10 mouse cellular contexts compared by ENCODE assay signal in genomic region chr8:119926474-119926873, GRCm38 (mm10). TPM values are rescaled to one million over a fixed set of nuclear protein-coding genes. Genes with fewer than 3 reads are reported as not detected.
A peak's percentile ranks its signal among the peaks of the same experiment; 100 is the strongest.
DNase-seq lines count a peak whose midpoint lies in the region; ATAC-seq and TF ChIP-seq lines count a peak whose summit lies in the region.
"Had no signal": no experiment of that assay in that cellular context is flagged by ENCODE, and none has a peak within 500 bp of the region (broad histone marks: within the 10 kb centered on the region; RNA-seq: fewer than 3 reads in every experiment).

No protein-coding gene starts in this region.

- 0 out of 2 replicates have a peak, but pooled peaks cover 5% of the 10 kb centered on the region for H3K4me1 ChIP-seq in kidney, postnatal 0 days (replicated peaks; ENCODE audit: insufficient read depth, low read length)
- H3K4me1 ChIP-seq in liver, postnatal 0 days (ENCODE audit: insufficient read depth) = peaks cover 18% of the 10 kb centered on the region

- no peaks in the 10 kb centered on the region for H3K36me3 ChIP-seq in kidney, postnatal 0 days (ENCODE audit: insufficient read depth, low read length)
- H3K36me3 ChIP-seq in liver, postnatal 0 days (replicated peaks; ENCODE audit: insufficient read depth, low read length) = no peaks in the 10 kb centered on the region
- H3K36me3 ChIP-seq: midbrain, embryonic 13.5 days had no signal

- WGBS in kidney, postnatal 0 days = 92% methylated on average over 2 of the region's 2 CpGs
- WGBS in liver, postnatal 0 days (ENCODE audit: insufficient replicate concordance) = 52% methylated on average over 2 of the region's 2 CpGs

- no peak for TF ChIP-seq EP300 in liver, postnatal 0 days (IDR thresholded peaks at IDR 0.05; ENCODE audit: low read depth)

- H3K4me3 ChIP-seq in kidney, postnatal 0 days (replicated peaks; ENCODE audit: low read depth, low read length) = no peak overlapping the region
- H3K4me3 ChIP-seq in liver, postnatal 0 days (ENCODE audit: low read depth, low read length) = no peak overlapping the region
- H3K4me3 ChIP-seq: erythroblast, embryonic 14.5 days; midbrain, embryonic 13.5 days had no signal

- H3K9ac ChIP-seq in kidney, postnatal 0 days (ENCODE audit: low read depth, low read length) = no peak overlapping the region
- no peak overlapping the region for H3K9ac ChIP-seq in liver, postnatal 0 days (replicated peaks)
- H3K9ac ChIP-seq: midbrain, embryonic 13.5 days had no signal

- intact Hi-C loops in gastrocnemius, postnatal 14 days (cut with DNase I; ENCODE audit: low total_unique reads) = loop anchor here (5.0 to 10.0 kb wide), 2 partner anchors 82 to 144 kb away; partner anchors contain the start of gene Cotl1

- H3K4me2 ChIP-seq in kidney, postnatal 0 days (ENCODE audit: low read length) = no peak overlapping the region
- H3K4me2 ChIP-seq in liver, postnatal 0 days (ENCODE audit: low read depth, low read length) = no peak overlapping the region
- H3K4me2 ChIP-seq: midbrain, embryonic 13.5 days had no signal

- H3K9me3 ChIP-seq in kidney, postnatal 0 days (replicated peaks; ENCODE audit: low read length) = no peaks in the 10 kb centered on the region
- no peaks in the 10 kb centered on the region for H3K9me3 ChIP-seq in liver, postnatal 0 days (ENCODE audit: low read length)
- H3K9me3 ChIP-seq: midbrain, embryonic 13.5 days had no signal

- ATAC-seq in kidney, postnatal 0 days (replicated peaks; ENCODE audit: low FRiP score, low read depth) = 0 out of 2 replicates have a peak, but pooled peaks have one; percentile 45
- peak; percentile 59 for ATAC-seq in activated CD4-positive, CD25-positive, alpha-beta regulatory T cell, adult 4 months
- peak; percentile 32; the same call in 1 of the 2 replicates for ATAC-seq in liver, postnatal 0 days
- ATAC-seq: midbrain, embryonic 13.5 days had no signal

- no peaks in the 10 kb centered on the region for H3K27me3 ChIP-seq in kidney, postnatal 0 days (ENCODE audit: insufficient read depth, low read length)
- H3K27me3 ChIP-seq in liver, postnatal 0 days (ENCODE audit: insufficient read depth, low read length) = no peaks in the 10 kb centered on the region
- H3K27me3 ChIP-seq: midbrain, embryonic 13.5 days had no signal

- no peak overlapping the region for H3K27ac ChIP-seq in kidney, postnatal 0 days
- H3K27ac ChIP-seq in liver, postnatal 0 days (ENCODE audit: low read depth) = no peak overlapping the region
- H3K27ac ChIP-seq: midbrain, embryonic 13.5 days had no signal

- DNase-seq in kidney, postnatal 0 days (ENCODE audit: low spot score) = peak; percentile 42
- no peak for DNase-seq in kidney, postnatal 4 days
- DNase-seq in liver, postnatal 0 days = no peak
- peak; percentile 69 for DNase-seq in thymus, postnatal 0 days (ENCODE audit: low spot score)
- no peak for DNase-seq in gastrocnemius, postnatal 14 days
- DNase-seq in adrenal gland, postnatal 4 days (ENCODE audit: low spot score in 2 of 2) = no peak
- DNase-seq in yolk sac, embryonic 10.5 days (ENCODE audit: low spot score) = no peak

- TF ChIP-seq CTCF in kidney, postnatal 0 days (IDR thresholded peaks at IDR 0.05; ENCODE audit: low read depth) = peak; percentile 56; the same call in 1 of the 2 replicates
- TF ChIP-seq CTCF in liver, postnatal 0 days (IDR thresholded peaks at IDR 0.05; ENCODE audit: low read depth) = peak; percentile 74

RNA-seq across cellular contexts. Expression of gene Gm20388, which starts 15.8 kb away (rescaled TPM):
- polyA plus RNA-seq in kidney, postnatal 0 days (2015; fragmentation: Nextera tagmentation; extraction: Ambion mirVana) = not detected in 2 replicates
- polyA plus RNA-seq in activated CD4-positive, CD25-positive, alpha-beta regulatory T cell, adult 4 months (2017; shearing (Covaris generic)) = 10 to 100 TPM in 1 of 2 experiments, 1 to 10 TPM in 1; 9.9 to 12.3 TPM
- not detected in 2 replicates for polyA plus RNA-seq in liver, postnatal 0 days (2015; fragmentation: Nextera tagmentation; extraction: Ambion mirVana)
- polyA plus RNA-seq in thymus, postnatal 0 days (2015; fragmentation: Nextera tagmentation; extraction: Ambion mirVana) = not detected in 2 replicates
- 1 to 10 TPM; 5.6 to 6.0 TPM for total RNA-seq in gastrocnemius, postnatal 14 days (2021)
- total RNA-seq in adrenal gland, postnatal 4 days (2021) = 1 to 10 TPM in 1 of 2 experiments, not detected in 1; 8.8 TPM

RNA-seq across cellular contexts. Expression of gene Usp10, which starts 16.3 kb away (rescaled TPM):
- 93.5 and 97.5 TPM in 2 replicates for polyA plus RNA-seq in kidney, postnatal 0 days (2015; fragmentation: Nextera tagmentation; extraction: Ambion mirVana)
- 10 to 100 TPM; 41.6 to 48.6 TPM for polyA plus RNA-seq in activated CD4-positive, CD25-positive, alpha-beta regulatory T cell, adult 4 months (2017; shearing (Covaris generic))
- 44.1 and 46.5 TPM in 2 replicates for polyA plus RNA-seq in liver, postnatal 0 days (2015; fragmentation: Nextera tagmentation; extraction: Ambion mirVana)
- polyA plus RNA-seq in thymus, postnatal 0 days (2015; fragmentation: Nextera tagmentation; extraction: Ambion mirVana) = 76.1 and 77.7 TPM in 2 replicates
- 10 to 100 TPM; 41.1 to 49.5 TPM for total RNA-seq in gastrocnemius, postnatal 14 days (2021)
- total RNA-seq in adrenal gland, postnatal 4 days (2021) = 100 to 1,000 TPM; 108 to 127 TPM

Comparison
In these comparisons a context has a peak if more than half of its experiments do, and no peak if none do; other contexts are left out.
1. DNase-seq: peak in kidney, postnatal 0 days (single experiment) and thymus, postnatal 0 days (single experiment); none in kidney, postnatal 4 days (0 of 2), liver, postnatal 0 days (single experiment), gastrocnemius, postnatal 14 days (single experiment), adrenal gland, postnatal 4 days (0 of 2) and yolk sac, embryonic 10.5 days (single experiment).
2. RNA of gene Gm20388, which starts 15.8 kb away (polyA plus RNA-seq): 9.9 to 12.3 TPM in activated CD4-positive, CD25-positive, alpha-beta regulatory T cell, adult 4 months; not detected in kidney, postnatal 0 days, not detected in liver, postnatal 0 days and not detected in thymus, postnatal 0 days; every median in the first group is over 10 times any median in the second.
3. Peak in every context shown above with its lines, with median percentiles within 50 percentile points of each other: ATAC-seq.